Mouse (Mus musculus) bone marrow, adult 2 months (tissue): ENCODE data around the gene AU018091.

ENCODE experiments used
- CTCF ChIP-seq: fragments of 200-500 bp; IDR thresholded peaks from 2 replicates; pipeline ENCODE4 v1.5.1; 2011; ENCODE audit warnings: low read length, control low read depth; ENCODE audit not compliant: control insufficient read depth, insufficient read depth
- POLR2A ChIP-seq: fragments of 200-500 bp; IDR thresholded peaks from 2 replicates; pipeline ENCODE4 v1.6.1; 2011; ENCODE audit warnings: low read depth, mild to moderate bottlenecking, control low read depth, low read length, borderline replicate concordance; ENCODE audit not compliant: control insufficient read depth

- no peak for TF ChIP-seq CTCF
- no peak for TF ChIP-seq POLR2A
Measured at GRCm38 (mm10) chr7:3135606-3136005, 33.4 kb downstream of the AU018091 start.
